Mouse (Mus musculus) right cerebral cortex, postnatal 4 days (tissue): ENCODE data around the gene Kif12.

Source experiments
- DNase-seq: peaks from one replicate; pipeline ENCODE4 v3.0.0-alpha.2; 2022

Gene Kif12

GRCm38 (mm10) chr4:63156726-63157634 lies 15.0 kb downstream of the Kif12 start:
- no peak for DNase-seq

- DNase-seq: no peak
Measured at GRCm38 (mm10) chr4:63155596-63155995, 16.3 kb downstream of the Kif12 start.

- no peak for DNase-seq
Measured at GRCm38 (mm10) chr4:63154699-63155098, 17.2 kb downstream of the Kif12 start, which contains the start of gene Ambp. Ambp (minus strand) TSS chr4:63154799.

GRCm38 (mm10) chr4:63154028-63154427 lies 17.9 kb downstream of the Kif12 start:
- DNase-seq: no peak

GRCm38 (mm10) chr4:63151127-63151526 lies 20.8 kb downstream of the Kif12 start:
- DNase-seq: no peak

- DNase-seq: no peak
Measured at GRCm38 (mm10) chr4:63147268-63147667, 24.7 kb downstream of the Kif12 start.

- DNase-seq: no peak
Measured at GRCm38 (mm10) chr4:63129891-63130624, 41.9 kb downstream of the Kif12 start.

GRCm38 (mm10) chr4:63124861-63125466 lies 47.0 kb downstream of the Kif12 start:
- no peak for DNase-seq

- peak; percentile 88 for DNase-seq
Measured at GRCm38 (mm10) chr4:63118639-63119437, 53.1 kb downstream of the Kif12 start.
